Mouse (Mus musculus): ENCODE results near the gene Lrig1.

The Lrig1 gene

GRCm38 (mm10) chr6:94700067-94700491 lies at the start of gene Lrig1:
Lrig1 (minus strand) TSS chr6:94700158.
- DNase-seq: peak; percentile 97 to 98

GRCm38 (mm10) chr6:94749626-94750025 lies 49.7 kb upstream of the Lrig1 start:
- DNase-seq: no peak

- no peak for DNase-seq
These were observed 48.4 kb upstream of the Lrig1 start for GRCm38 (mm10) chr6:94748361-94748760.

GRCm38 (mm10) chr6:94740117-94740729 lies 40.3 kb upstream of the Lrig1 start:
- no peak for DNase-seq

DNA sequence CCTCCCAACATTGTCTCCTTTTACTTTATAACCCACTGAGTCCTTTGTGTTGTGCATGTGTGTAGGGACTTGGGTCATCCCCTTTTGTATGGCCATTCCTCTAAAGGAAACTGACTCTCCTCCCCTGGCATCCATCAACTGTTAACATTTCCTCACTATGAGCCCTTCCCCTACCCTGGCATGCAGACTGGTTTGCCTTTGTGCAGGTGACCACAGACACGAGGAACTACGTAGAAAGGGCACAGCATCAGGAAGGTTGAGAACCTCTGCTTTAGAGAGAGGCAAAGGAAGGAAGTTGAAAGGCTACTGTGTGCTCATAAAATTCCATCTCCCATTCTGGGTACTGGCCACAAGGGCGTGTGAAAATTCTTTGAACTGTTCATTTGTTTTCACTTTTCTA lies 38.7 kb upstream of the Lrig1 start:
- DNase-seq: no peak

- no peak for DNase-seq
These were observed 33.9 kb upstream of the Lrig1 start for GRCm38 (mm10) chr6:94733878-94734277.

GRCm38 (mm10) chr6:94729847-94730246 lies 29.9 kb upstream of the Lrig1 start:
- peak; percentile 35 to 55 for DNase-seq

GRCm38 (mm10) chr6:94729132-94729531 lies 29.2 kb upstream of the Lrig1 start:
- DNase-seq: peak in 1 of 2 experiments; percentile 5

- no peak for DNase-seq
These were observed 24.7 kb upstream of the Lrig1 start for GRCm38 (mm10) chr6:94724612-94725011.

GRCm38 (mm10) chr6:94718607-94719346 lies 18.8 kb upstream of the Lrig1 start:
- DNase-seq: no peak

- DNase-seq: peak in 1 of 2 experiments; percentile 16
These were observed 17.9 kb upstream of the Lrig1 start for GRCm38 (mm10) chr6:94717705-94718489.

DNA sequence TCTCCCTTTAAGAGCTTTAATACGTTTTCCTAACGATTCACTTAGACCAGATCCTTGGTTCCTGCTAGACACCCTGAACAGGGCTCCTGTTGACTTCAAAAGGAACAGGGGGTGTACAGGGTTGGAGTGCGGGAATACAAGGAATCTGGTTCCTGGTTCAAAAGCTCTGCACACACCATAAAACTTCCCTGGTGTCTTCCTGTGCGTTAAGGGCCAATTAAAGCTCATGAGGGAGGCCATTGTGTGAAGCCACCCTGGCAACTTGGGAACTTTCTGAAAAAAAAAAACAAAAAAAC lies 15.6 kb upstream of the Lrig1 start:
- no peak for DNase-seq

GRCm38 (mm10) chr6:94714815-94715644 lies 15.1 kb upstream of the Lrig1 start:
- DNase-seq: no peak

- DNase-seq: no peak
These were observed 9.9 kb upstream of the Lrig1 start for GRCm38 (mm10) chr6:94709832-94710231.

GRCm38 (mm10) chr6:94709150-94709549 lies 9.2 kb upstream of the Lrig1 start:
- DNase-seq: no peak

- DNase-seq: no peak
These were observed 7.3 kb upstream of the Lrig1 start for GRCm38 (mm10) chr6:94707254-94707653.

- no peak for DNase-seq
These were observed 6.0 kb upstream of the Lrig1 start for GRCm38 (mm10) chr6:94705931-94706330.

- DNase-seq: no peak
These were observed 3.0 kb upstream of the Lrig1 start for GRCm38 (mm10) chr6:94702993-94703392.

- DNase-seq: peak; percentile 37 to 38
These were observed 1.1 kb upstream of the Lrig1 start for GRCm38 (mm10) chr6:94701071-94701470.

- peak; percentile 54 to 57 for DNase-seq
These were observed 654 bp upstream of the Lrig1 start for GRCm38 (mm10) chr6:94700612-94701011.

GRCm38 (mm10) chr6:94699173-94699987 lies 578 bp downstream of the Lrig1 start:
- DNase-seq: peak; percentile 60 to 69

Measured in cerebellum, postnatal 14 days (tissue).